Mouse (Mus musculus) heart, adult 2 months (tissue): ENCODE data around the gene Ispd. TPM values are rescaled to one million over a fixed set of nuclear protein-coding genes. Genes with fewer than 3 reads are reported as not detected.

ENCODE experiments used
- DNase-seq, 2 experiments: peaks; one replicate each; pipeline ENCODE4 v3.0.0; 2021
- H3K27ac ChIP-seq: fragments of 200-600 bp; 2 replicates; pipeline ENCODE4 v1.8.1; 2022
- H3K27me3 ChIP-seq: fragments of 200-500 bp; 2 replicates; pipeline ENCODE4 v1.6.1; 2012; ENCODE audit warnings: mild to moderate bottlenecking, low read length, inconsistent platforms, mixed read lengths; ENCODE audit not compliant: control insufficient read depth, insufficient read depth
- H3K36me3 ChIP-seq: fragments of 200-500 bp; 2 replicates; pipeline ENCODE4 v1.6.1; 2012; ENCODE audit warnings: low read length, inconsistent platforms; ENCODE audit not compliant: control insufficient read depth, insufficient read depth
- H3K4me1 ChIP-seq: fragments of 200-500 bp; 2 replicates; pipeline ENCODE4 v1.6.1; 2011; ENCODE audit warnings: low read length; ENCODE audit not compliant: control insufficient read depth, insufficient read depth
- H3K4me3 ChIP-seq: fragments of 200-600 bp; 2 replicates; pipeline ENCODE4 v1.8.1; 2022
- H3K79me2 ChIP-seq: fragments of 200-500 bp; replicated peaks from 2 replicates; pipeline ENCODE4 v1.6.1; 2012; ENCODE audit warnings: mild to moderate bottlenecking, inconsistent platforms, low read length, moderate library complexity, mixed read lengths; ENCODE audit not compliant: control insufficient read depth, insufficient read depth
- H3K9ac ChIP-seq: fragments of 200-500 bp; 2 replicates; pipeline ENCODE4 v1.6.1; 2012; ENCODE audit warnings: low read depth, mild to moderate bottlenecking, control low read depth, inconsistent platforms, low read length, mixed read lengths
- CTCF ChIP-seq: fragments of 200-600 bp; IDR thresholded peaks from 2 replicates; pipeline ENCODE4 v1.8.1; 2022; ENCODE audit warnings: antibody characterized with exemption, mild to moderate bottlenecking, moderate library complexity
- EP300 ChIP-seq: fragments of 200-500 bp; IDR thresholded peaks from 2 replicates; pipeline ENCODE4 v1.6.1; 2011; ENCODE audit warnings: low read depth, low read length, control low read depth; ENCODE audit not compliant: insufficient read depth
- POLR2A ChIP-seq: fragments of 200-500 bp; IDR thresholded peaks from 2 replicates; pipeline ENCODE4 v1.6.1; 2011; ENCODE audit warnings: mild to moderate bottlenecking, low read depth, low read length, control low read depth; ENCODE audit not compliant: insufficient read depth
- WGBS: fragments of 180-500 bp; shearing (Covaris S2); methylation state at CpG from one replicate; pipeline ENCODE4 v1.1.7; 2018; 5-methylcytosine and 5-hydroxymethylcytosine counted together
- intact Hi-C: fragments of 180-260 bp; cut with DNase I; formaldehyde crosslinking; loops from one replicate; pipeline ENCODE4 v1.15.1; 2025
- polyA plus RNA-seq: library from polyadenylated mRNA; depleted of rRNA; stranded (reverse); fragments of >200 nt; gene quantifications from 2 replicates; pipeline ENCODE4 v1.2.3, GENCODE M21; 2012
- total RNA-seq, 2 experiments: library from RNA; stranded (reverse); gene quantifications; 2 replicates each; pipeline ENCODE4 v1.2.3; 2021

Ispd gene
- total and polyA plus RNA-seq, 3 experiments: 2.0 to 5.1 (median 4.4) TPM

GRCm38 (mm10) chr12:36621960-36622736 is 240.9 kb downstream of the Ispd start:
- intact Hi-C loops: no loop called here
- no peak for DNase-seq
- no peak overlapping the region for H3K9ac ChIP-seq
- H3K79me2 ChIP-seq: no peaks in the 10 kb centered on the region
- no peaks in the 10 kb centered on the region for H3K4me1 ChIP-seq
- no peak overlapping the region for H3K27ac ChIP-seq
- H3K27me3 ChIP-seq: no peaks in the 10 kb centered on the region
- no peaks in the 10 kb centered on the region for H3K36me3 ChIP-seq
- H3K4me3 ChIP-seq: no peak overlapping the region
- TF ChIP-seq CTCF (no peak), POLR2A (no peak), EP300 (no peak)
- 71% methylated on average over 7 of the region's 7 CpGs for WGBS

- H3K79me2 ChIP-seq: no peaks in the 10 kb centered on the region
- no peak overlapping the region for H3K9ac ChIP-seq
- no peaks in the 10 kb centered on the region for H3K27me3 ChIP-seq
- intact Hi-C loops: no loop called here
- TF ChIP-seq POLR2A (no peak), CTCF (no peak), EP300 (no peak)
- no peaks in the 10 kb centered on the region for H3K4me1 ChIP-seq
- H3K4me3 ChIP-seq: no peak overlapping the region
- no peak overlapping the region for H3K27ac ChIP-seq
- H3K36me3 ChIP-seq: no peaks in the 10 kb centered on the region
- DNase-seq: no peak
Measured at GRCm38 (mm10) chr12:36627204-36627603, 246.0 kb downstream of the Ispd start.

GRCm38 (mm10) chr12:36632427-36632826 is 251.2 kb downstream of the Ispd start:
- TF ChIP-seq POLR2A (no peak), CTCF (no peak), EP300 (no peak)
- WGBS: 78% methylated on average over 1 of the region's 1 CpGs

GRCm38 (mm10) chr12:36647514-36647913 is 266.3 kb downstream of the Ispd start:
- intact Hi-C loops: no loop called here
- Histone ChIP-seq H3K27ac (no peak overlapping the region), H3K4me1 (no peaks in the 10 kb centered on the region), H3K36me3 (no peaks in the 10 kb centered on the region), H3K27me3 (no peaks in the 10 kb centered on the region), H3K9ac (no peak overlapping the region), H3K79me2 (no peaks in the 10 kb centered on the region), H3K4me3 (no peak overlapping the region)
- TF ChIP-seq EP300 (no peak), CTCF (no peak), POLR2A (no peak)
- 92% methylated on average over 4 of the region's 4 CpGs for WGBS
- DNase-seq: no peak

More at GRCm38 (mm10) chr12:36632427-36632826, 251.2 kb downstream of the Ispd start:
- no peaks in the 10 kb centered on the region for H3K79me2 ChIP-seq
- H3K27ac ChIP-seq: no peak overlapping the region
- H3K9ac ChIP-seq: no peak overlapping the region
- H3K27me3 ChIP-seq: no peaks in the 10 kb centered on the region
- no peaks in the 10 kb centered on the region for H3K36me3 ChIP-seq
- no peak for DNase-seq
- intact Hi-C loops: no loop called here
- no peaks in the 10 kb centered on the region for H3K4me1 ChIP-seq
- no peak overlapping the region for H3K4me3 ChIP-seq

GRCm38 (mm10) chr12:36662496-36662895 is 281.2 kb downstream of the Ispd start:
- intact Hi-C loops: no loop called here
- peak; percentile 11 to 43 for DNase-seq
- Histone ChIP-seq H3K4me1 (no peaks in the 10 kb centered on the region), H3K4me3 (no peak overlapping the region), H3K27ac (no peak overlapping the region), H3K27me3 (no peaks in the 10 kb centered on the region), H3K36me3 (no peaks in the 10 kb centered on the region), H3K9ac (no peak overlapping the region), H3K79me2 (no peaks in the 10 kb centered on the region)
- TF ChIP-seq EP300 (no peak), POLR2A (no peak), CTCF (no peak)
- WGBS: 48% methylated on average over 7 of the region's 7 CpGs

GRCm38 (mm10) chr12:36664783-36665182 is 283.5 kb downstream of the Ispd start:
- WGBS: 82% methylated on average over 3 of the region's 3 CpGs
- Histone ChIP-seq H3K79me2 (no peaks in the 10 kb centered on the region), H3K36me3 (no peaks in the 10 kb centered on the region), H3K27me3 (no peaks in the 10 kb centered on the region), H3K4me3 (no peak overlapping the region), H3K9ac (no peak overlapping the region), H3K4me1 (no peaks in the 10 kb centered on the region), H3K27ac (no peak overlapping the region)
- TF ChIP-seq CTCF (no peak), EP300 (no peak), POLR2A (no peak)
- DNase-seq: no peak
- intact Hi-C loops: no loop called here
